Mouse (Mus musculus) ES-Bruce4 (cell line): ENCODE results near the gene Rbm39.
"Not testable (repeated sequence)": the region's sequence is repeated elsewhere in the genome, so short reads cannot be mapped to it uniquely, and the experiment has no call there.

Experiments used
- CTCF ChIP-seq: IDR thresholded peaks from one replicate; pipeline ENCODE4 v1.8.1; 2011; ENCODE audit warnings: low read depth, low read length
- EP300 ChIP-seq: IDR thresholded peaks from 2 replicates; pipeline ENCODE4 v1.6.1; 2011; ENCODE audit warnings: low read depth, low read length; ENCODE audit not compliant: insufficient read depth
- POLR2A ChIP-seq: IDR thresholded peaks from one replicate; pipeline ENCODE4 v1.8.1; 2011; ENCODE audit warnings: low read length; ENCODE audit not compliant: insufficient read depth

DNA sequence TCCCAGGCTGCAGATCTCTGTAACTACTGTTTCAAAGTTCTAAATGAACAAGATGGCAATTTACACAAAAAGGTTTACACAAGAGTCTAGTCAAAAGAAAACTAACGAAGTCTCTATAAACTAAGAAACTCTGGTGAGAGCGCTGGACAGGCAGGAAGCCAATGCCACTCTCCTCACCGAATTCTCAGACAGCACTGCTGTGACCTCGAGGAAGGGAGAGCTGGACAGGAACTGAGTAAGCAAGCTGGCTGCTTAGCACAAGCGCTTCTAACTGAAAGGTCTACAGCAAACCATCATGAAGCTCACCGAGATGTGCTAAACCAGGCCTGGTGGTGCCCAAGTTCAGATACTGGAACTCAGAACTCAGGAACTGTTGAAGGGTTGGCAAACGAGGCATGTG is 9.2 kb upstream of the Rbm39 start:
- not testable (repeated sequence) for TF ChIP-seq POLR2A, CTCF, EP300
